Mouse (Mus musculus): ENCODE measurements around the gene Gm20388. TPM values are rescaled to one million over a fixed set of nuclear protein-coding genes. Genes with fewer than 3 reads are reported as not detected.

Gene Gm20388
- total RNA-seq, 2 experiments from 2014 or later = 2.4 to 2.6 TPM

GRCm38 (mm10) chr8:120486477-120487376 is 576.1 kb downstream of the Gm20388 start:
- Histone ChIP-seq H3K27ac (peak overlapping the region; percentile 97), H3K4me3 (peak overlapping the region; percentile 88)
- no peak for TF ChIP-seq CTCF (IDR thresholded peaks at IDR 0.05)
- DNase-seq (ENCODE audit: extremely low spot score in 1 of 2, low spot score in 2 of 2) = peak; percentile 50 to 52
- intact Hi-C loops (cut with DNase I) = loop anchor here (5.0 kb wide), 1 partner anchor 119 kb away; no protein-coding TSS in a partner anchor

- no peak for DNase-seq (ENCODE audit: extremely low spot score in 1 of 2, low spot score in 2 of 2)
- no peak for TF ChIP-seq CTCF (IDR thresholded peaks at IDR 0.05)
- intact Hi-C loops (cut with DNase I) = loop anchor here (5.0 kb wide), 1 partner anchor 120 kb away; no protein-coding TSS in a partner anchor
- peak overlapping the region; percentile 97 for H3K27ac ChIP-seq
- H3K4me3 ChIP-seq = peak overlapping the region; percentile 88
Observed at GRCm38 (mm10) chr8:120487377-120487728, 576.7 kb downstream of the Gm20388 start.

- no peak for TF ChIP-seq CTCF (IDR thresholded peaks at IDR 0.05)
- peak; percentile 63 to 73 for DNase-seq (ENCODE audit: extremely low spot score in 1 of 2, low spot score in 2 of 2)
- H3K27ac ChIP-seq = peak overlapping the region; percentile 97
- intact Hi-C loops (cut with DNase I) = loop anchor here (1.0 to 5.0 kb wide), 4 partner anchors 46 to 121 kb away; no protein-coding TSS in a partner anchor
- peak overlapping the region; percentile 88 for H3K4me3 ChIP-seq
Observed at GRCm38 (mm10) chr8:120487729-120488510, 577.3 kb downstream of the Gm20388 start.

GRCm38 (mm10) chr8:120488636-120489131 is 578.0 kb downstream of the Gm20388 start:
- intact Hi-C loops (cut with DNase I) = loop anchor here (1.0 to 5.0 kb wide), 4 partner anchors 46 to 121 kb away; no protein-coding TSS in a partner anchor
- TF ChIP-seq CTCF (IDR thresholded peaks at IDR 0.05) = no peak

GRCm38 (mm10) chr8:120489142-120489754 is 578.6 kb downstream of the Gm20388 start:
- peak; percentile 48 to 63 for DNase-seq (ENCODE audit: extremely low spot score in 1 of 2, low spot score in 2 of 2)
- Histone ChIP-seq H3K4me3 (peak overlapping the region; percentile 88), H3K27ac (peak overlapping the region; percentile 97)
- no peak; the same call in 1 of the 2 replicates for TF ChIP-seq CTCF (IDR thresholded peaks at IDR 0.05)
- intact Hi-C loops (cut with DNase I) = loop anchor here (2.0 to 5.0 kb wide), 2 partner anchors 50 to 122 kb away; no protein-coding TSS in a partner anchor

More at GRCm38 (mm10) chr8:120488636-120489131, 578.0 kb downstream of the Gm20388 start:
- DNase-seq (ENCODE audit: extremely low spot score in 1 of 2, low spot score in 2 of 2) = no peak
- Histone ChIP-seq H3K27ac (peak overlapping the region; percentile 97), H3K4me3 (peak overlapping the region; percentile 88)

GRCm38 (mm10) chr8:120489771-120490281 is 579.2 kb downstream of the Gm20388 start:
- peak overlapping the region; percentile 88 for H3K4me3 ChIP-seq
- DNase-seq (ENCODE audit: extremely low spot score in 1 of 2, low spot score in 2 of 2) = no peak
- peak overlapping the region; percentile 97 for H3K27ac ChIP-seq
- no peak for TF ChIP-seq CTCF (IDR thresholded peaks at IDR 0.05)
- intact Hi-C loops (cut with DNase I) = loop anchor here (2.0 to 5.0 kb wide), 2 partner anchors 51 to 123 kb away; no protein-coding TSS in a partner anchor

GRCm38 (mm10) chr8:120490354-120491141 is 579.9 kb downstream of the Gm20388 start:
- H3K27ac ChIP-seq = peak overlapping the region; percentile 97; the same call in 1 of the 2 replicates
- peak overlapping the region; percentile 88 for H3K4me3 ChIP-seq
- no peak for TF ChIP-seq CTCF (IDR thresholded peaks at IDR 0.05)
- no peak for DNase-seq (ENCODE audit: extremely low spot score in 1 of 2, low spot score in 2 of 2)
- intact Hi-C loops (cut with DNase I) = no loop called here

GRCm38 (mm10) chr8:120491166-120491793 is 580.6 kb downstream of the Gm20388 start:
- Histone ChIP-seq H3K27ac (no peak overlapping the region), H3K4me3 (peak overlapping the region; percentile 88)
- no peak; the same call in 1 of the 2 replicates for TF ChIP-seq CTCF (IDR thresholded peaks at IDR 0.05)
- intact Hi-C loops (cut with DNase I) = no loop called here
- DNase-seq (ENCODE audit: extremely low spot score in 1 of 2, low spot score in 2 of 2) = no peak

GRCm38 (mm10) chr8:120492193-120492880 is 581.7 kb downstream of the Gm20388 start:
- no peak for DNase-seq (ENCODE audit: extremely low spot score in 1 of 2, low spot score in 2 of 2)
- no peak for TF ChIP-seq CTCF (IDR thresholded peaks at IDR 0.05)
- Histone ChIP-seq H3K27ac (no peak overlapping the region), H3K4me3 (no peak overlapping the region)
- intact Hi-C loops (cut with DNase I) = no loop called here
